Mouse (Mus musculus): ENCODE results near the gene Vapb. TPM values are rescaled to one million over a fixed set of nuclear protein-coding genes. Genes with fewer than 3 reads are reported as not detected.

Vapb gene
- polyA plus RNA-seq, 1 experiment, result 3.3 TPM

DNA sequence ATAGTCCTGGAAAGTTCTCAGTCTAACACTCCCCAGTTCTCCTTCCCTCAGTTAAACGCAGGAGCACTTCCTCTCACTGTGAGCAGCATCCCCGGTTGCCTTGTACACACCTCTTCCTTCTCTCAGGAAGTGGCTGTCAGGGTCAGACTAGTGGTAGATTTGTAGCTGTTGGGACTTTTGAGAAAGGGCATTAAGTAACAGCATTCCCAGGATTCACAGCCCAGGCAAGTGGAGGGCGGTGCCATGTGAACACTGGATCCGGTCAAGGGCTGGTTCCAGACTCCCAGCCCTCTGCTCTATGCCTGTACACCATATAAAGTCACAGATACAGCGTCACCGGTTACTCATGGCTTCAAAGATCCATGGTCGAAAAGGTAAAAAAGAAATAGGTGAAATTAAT lies 71.6 kb downstream of the Vapb start:
- Histone ChIP-seq H3K4me3 (replicated peaks) (no peak overlapping the region), H3K36me3 (ENCODE audit: control insufficient read depth) (no peaks in the 10 kb centered on the region), H3K27me3 (ENCODE audit: control insufficient read depth) (no peaks in the 10 kb centered on the region), H3K9me3 (ENCODE audit: control insufficient read depth, low read length) (no peaks in the 10 kb centered on the region; the same call in 1 of the 2 replicates), H3K4me1 (ENCODE audit: control insufficient read depth) (no peaks in the 10 kb centered on the region)
- TF ChIP-seq TAL1 (IDR thresholded peaks at IDR 0.05; ENCODE audit: low read length), result no peak
- TF ChIP-seq GATA1 (IDR thresholded peaks at IDR 0.05; ENCODE audit: low read length), result no peak

DNA sequence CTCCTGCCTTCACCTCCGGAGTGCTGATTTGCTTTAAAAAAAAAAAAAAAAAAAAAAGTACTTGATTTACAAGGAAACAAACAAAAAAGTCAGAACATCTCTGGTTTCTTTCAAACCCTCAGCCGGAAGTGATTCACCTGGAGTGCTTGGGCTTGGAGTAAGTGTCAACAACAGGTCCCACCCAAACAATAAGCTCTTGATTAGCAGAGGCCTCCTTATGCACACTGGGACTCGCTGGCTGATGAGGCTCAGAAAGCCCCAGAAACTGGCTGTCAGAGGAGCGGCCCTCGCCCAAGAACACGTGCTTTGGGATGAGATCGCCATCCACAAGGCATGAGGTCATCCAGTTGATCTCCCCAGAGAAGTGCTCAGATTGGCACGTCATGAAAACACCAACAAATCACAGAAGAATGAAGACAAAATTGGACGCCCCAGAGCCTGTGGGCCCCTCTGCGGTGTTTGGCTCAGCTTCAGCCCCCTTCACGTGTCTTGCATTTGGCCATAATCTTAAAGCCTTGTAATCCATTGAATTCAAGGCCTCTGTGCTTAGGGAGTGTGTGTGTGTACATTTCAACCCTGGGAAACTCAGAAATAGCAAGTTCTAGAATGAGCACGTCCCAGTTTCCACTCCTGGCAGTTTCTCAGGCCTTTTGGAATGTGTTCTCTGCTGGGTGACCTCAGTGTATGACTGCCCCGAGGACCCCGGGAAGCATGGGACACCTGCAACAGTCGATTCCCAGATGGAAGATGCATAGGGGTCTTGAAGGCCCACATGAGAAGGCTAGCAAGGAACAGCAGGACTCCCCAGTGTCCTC lies 72.9 kb downstream of the Vapb start:
- Histone ChIP-seq H3K9me3 (ENCODE audit: control insufficient read depth, low read length) (no peaks in the 10 kb centered on the region; the same call in 1 of the 2 replicates), H3K27me3 (ENCODE audit: control insufficient read depth) (no peaks in the 10 kb centered on the region), H3K4me1 (ENCODE audit: control insufficient read depth) (no peaks in the 10 kb centered on the region), H3K4me3 (replicated peaks) (no peak overlapping the region), H3K36me3 (ENCODE audit: control insufficient read depth) (no peaks in the 10 kb centered on the region)
- no peak for TF ChIP-seq GATA1 (IDR thresholded peaks at IDR 0.05; ENCODE audit: low read length)
- no peak for TF ChIP-seq TAL1 (IDR thresholded peaks at IDR 0.05; ENCODE audit: low read length)

GRCm38 (mm10) chr2:173810851-173811130 lies 73.5 kb downstream of the Vapb start:
- H3K27me3 ChIP-seq (ENCODE audit: control insufficient read depth), result no peaks in the 10 kb centered on the region
- TF ChIP-seq GATA1 (IDR thresholded peaks at IDR 0.05; ENCODE audit: low read length), result no peak
- H3K4me1 ChIP-seq (ENCODE audit: control insufficient read depth), result no peaks in the 10 kb centered on the region
- no peaks in the 10 kb centered on the region for H3K36me3 ChIP-seq (ENCODE audit: control insufficient read depth)
- no peaks in the 10 kb centered on the region; the same call in 1 of the 2 replicates for H3K9me3 ChIP-seq (ENCODE audit: control insufficient read depth, low read length)
- no peak overlapping the region for H3K4me3 ChIP-seq (replicated peaks)

GRCm38 (mm10) chr2:173811850-173812249 lies 74.5 kb downstream of the Vapb start:
- TF ChIP-seq TAL1 (IDR thresholded peaks at IDR 0.05; ENCODE audit: low read length) (no peak), GATA1 (IDR thresholded peaks at IDR 0.05; ENCODE audit: low read length) (no peak)
- Histone ChIP-seq H3K4me1 (ENCODE audit: control insufficient read depth) (no peaks in the 10 kb centered on the region), H3K9me3 (ENCODE audit: control insufficient read depth, low read length) (peaks cover 3% of the 10 kb centered on the region), H3K36me3 (ENCODE audit: control insufficient read depth) (no peaks in the 10 kb centered on the region), H3K27me3 (ENCODE audit: control insufficient read depth) (no peaks in the 10 kb centered on the region), H3K4me3 (replicated peaks) (no peak overlapping the region)

- Histone ChIP-seq H3K36me3 (ENCODE audit: control insufficient read depth) (no peaks in the 10 kb centered on the region), H3K9me3 (ENCODE audit: control insufficient read depth, low read length) (peaks cover 9% of the 10 kb centered on the region), H3K4me3 (replicated peaks) (no peak overlapping the region), H3K4me1 (ENCODE audit: control insufficient read depth) (no peaks in the 10 kb centered on the region), H3K27me3 (ENCODE audit: control insufficient read depth) (no peaks in the 10 kb centered on the region)
- TF ChIP-seq GATA1 (IDR thresholded peaks at IDR 0.05; ENCODE audit: low read length) (no peak), TAL1 (IDR thresholded peaks at IDR 0.05; ENCODE audit: low read length) (no peak)
Observed at GRCm38 (mm10) chr2:173813071-173813470, 75.8 kb downstream of the Vapb start.

DNA sequence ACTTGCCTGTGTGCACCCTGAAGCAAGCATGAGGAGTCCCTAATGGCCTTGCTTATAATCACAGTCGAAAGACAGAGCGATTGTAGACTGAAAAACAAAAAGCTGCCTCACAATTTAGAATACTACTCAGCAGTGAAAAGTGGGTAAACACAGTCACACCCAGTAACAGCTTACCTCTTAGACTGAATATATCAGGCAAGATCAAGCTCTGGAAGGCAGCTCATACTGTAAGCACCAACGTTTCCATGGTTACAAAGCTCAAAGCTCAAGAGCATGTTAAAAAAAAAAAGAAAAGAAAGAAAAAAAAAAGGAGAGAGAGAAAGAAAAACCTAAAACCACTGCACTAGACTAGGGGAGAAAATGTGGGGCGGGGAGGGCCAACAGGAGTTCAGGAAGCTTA lies 89.0 kb downstream of the Vapb start:
- Histone ChIP-seq H3K4me1 (ENCODE audit: control insufficient read depth) (no peaks in the 10 kb centered on the region), H3K4me3 (replicated peaks) (no peak overlapping the region), H3K9me3 (ENCODE audit: control insufficient read depth, low read length) (no peaks in the 10 kb centered on the region), H3K27me3 (ENCODE audit: control insufficient read depth) (no peaks in the 10 kb centered on the region), H3K36me3 (ENCODE audit: control insufficient read depth) (no peaks in the 10 kb centered on the region)
- no peak for TF ChIP-seq GATA1 (IDR thresholded peaks at IDR 0.05; ENCODE audit: low read length)
- TF ChIP-seq TAL1 (IDR thresholded peaks at IDR 0.05; ENCODE audit: low read length), result no peak

- Histone ChIP-seq H3K4me3 (replicated peaks) (no peak overlapping the region), H3K36me3 (ENCODE audit: control insufficient read depth) (no peaks in the 10 kb centered on the region), H3K27me3 (ENCODE audit: control insufficient read depth) (no peaks in the 10 kb centered on the region), H3K4me1 (ENCODE audit: control insufficient read depth) (no peaks in the 10 kb centered on the region), H3K9me3 (ENCODE audit: control insufficient read depth, low read length) (no peaks in the 10 kb centered on the region)
- TF ChIP-seq GATA1 (IDR thresholded peaks at IDR 0.05; ENCODE audit: low read length) (no peak), TAL1 (IDR thresholded peaks at IDR 0.05; ENCODE audit: low read length) (no peak)
Observed at GRCm38 (mm10) chr2:173827228-173827627, 89.9 kb downstream of the Vapb start.

GRCm38 (mm10) chr2:173828134-173828533 lies 90.8 kb downstream of the Vapb start:
- Histone ChIP-seq H3K27me3 (ENCODE audit: control insufficient read depth) (no peaks in the 10 kb centered on the region), H3K36me3 (ENCODE audit: control insufficient read depth) (no peaks in the 10 kb centered on the region), H3K4me3 (replicated peaks) (no peak overlapping the region), H3K9me3 (ENCODE audit: control insufficient read depth, low read length) (no peaks in the 10 kb centered on the region), H3K4me1 (ENCODE audit: control insufficient read depth) (no peaks in the 10 kb centered on the region)
- no peak for TF ChIP-seq TAL1 (IDR thresholded peaks at IDR 0.05; ENCODE audit: low read length)
- TF ChIP-seq GATA1 (IDR thresholded peaks at IDR 0.05; ENCODE audit: low read length), result no peak

DNA sequence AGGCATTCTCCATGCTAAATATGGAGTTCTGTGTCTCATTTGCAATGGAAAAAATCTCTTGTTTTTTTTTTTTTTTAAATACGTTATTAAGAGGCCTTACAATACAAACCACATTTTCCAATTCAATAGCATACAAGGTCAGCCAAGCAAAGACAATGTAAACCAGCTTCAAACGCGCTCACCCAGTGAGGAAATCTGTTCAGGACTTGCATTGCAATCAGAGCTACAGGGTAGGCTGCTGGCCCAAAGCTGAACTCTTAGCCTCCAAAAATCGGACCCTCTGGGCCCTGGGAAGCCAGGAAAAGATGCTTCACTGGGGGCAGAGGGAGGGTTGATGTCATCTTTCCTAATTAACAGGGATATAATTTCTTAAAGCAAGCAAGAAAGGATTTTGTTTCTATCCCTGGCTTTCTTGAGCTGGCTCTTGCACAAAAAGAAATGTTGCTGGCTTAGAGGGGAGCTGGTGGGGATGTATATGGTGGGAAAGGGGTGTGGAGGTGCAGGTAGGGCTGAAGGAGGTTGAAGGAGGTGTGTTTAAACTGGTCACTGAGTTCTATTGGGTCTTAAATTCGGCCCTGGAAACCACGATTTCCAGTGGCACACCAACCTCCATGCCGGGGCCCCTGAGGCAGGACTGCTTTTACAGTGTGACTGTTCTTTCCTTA lies 95.6 kb downstream of the Vapb start:
- TF ChIP-seq TAL1 (IDR thresholded peaks at IDR 0.05; ENCODE audit: low read length) (no peak), GATA1 (IDR thresholded peaks at IDR 0.05; ENCODE audit: low read length) (no peak)
- Histone ChIP-seq H3K9me3 (ENCODE audit: control insufficient read depth, low read length) (peaks cover 2% of the 10 kb centered on the region; the same call in 1 of the 2 replicates), H3K4me3 (replicated peaks) (no peak overlapping the region), H3K27me3 (ENCODE audit: control insufficient read depth) (no peaks in the 10 kb centered on the region), H3K36me3 (ENCODE audit: control insufficient read depth) (no peaks in the 10 kb centered on the region), H3K4me1 (ENCODE audit: control insufficient read depth) (no peaks in the 10 kb centered on the region)

Other genes with a start within 250 kb of the Vapb start
- gene 1700021F07Rik, start 214.9 kb upstream of the Vapb start, polyA plus RNA-seq (2012), result not detected in 2 replicates
- gene Ankrd60, start 159.1 kb upstream of the Vapb start, polyA plus RNA-seq (2012), result not detected in 2 replicates
- 0.56 and 0.77 TPM in 2 replicates for gene Rab22a, start 77.8 kb upstream of the Vapb start, polyA plus RNA-seq (2012)
- gene 1700010B08Rik, start 18.1 kb upstream of the Vapb start, polyA plus RNA-seq (2012), result not detected in 2 replicates

All from erythroblast, embryonic 14.5 days (primary cell).